Mouse (Mus musculus): Measurements from ENCODE around the gene Rbm44. TPM values are rescaled to one million over a fixed set of nuclear protein-coding genes. Genes with fewer than 3 reads are reported as not detected.

Gene Rbm44
- polyA plus RNA-seq, 1 experiment: 0.07 TPM

- no peak for DNase-seq
- peaks cover 2% of the 10 kb centered on the region; the same call in 1 of the 2 replicates for H3K27me3 ChIP-seq (ENCODE audit: control insufficient read depth, insufficient read depth, low read length)
- H3K4me3 ChIP-seq (replicated peaks; ENCODE audit: insufficient read depth, low read depth, low read length): peak within 1 kb of the TSS; percentile 15
- 1% methylated on average over 37 of the region's 37 CpGs for WGBS
- H3K27ac ChIP-seq (ENCODE audit: insufficient read depth, low read length): no peak within 1 kb of the TSS
- H3K4me1 ChIP-seq (ENCODE audit: control insufficient read depth, insufficient read depth, low read length): no peaks in the 10 kb centered on the region
- no peak for TF ChIP-seq POLR2A (IDR thresholded peaks at IDR 0.05; ENCODE audit: borderline replicate concordance, insufficient read depth, low read length)
- no peak for TF ChIP-seq CTCF (IDR thresholded peaks at IDR 0.05; ENCODE audit: borderline replicate concordance, insufficient read depth, low read depth, low read length)
Observed at GRCm38 (mm10) chr1:91179533-91180173, 34.8 kb downstream of the Rbm44 start, which contains the start of gene Ramp1. Gene Ramp1 (plus strand): TSS chr1:91179822.

- DNase-seq: no peak
- no peak overlapping the region for H3K27ac ChIP-seq (ENCODE audit: insufficient read depth, low read length)
- TF ChIP-seq CTCF (IDR thresholded peaks at IDR 0.05; ENCODE audit: borderline replicate concordance, insufficient read depth, low read depth, low read length) (no peak), POLR2A (IDR thresholded peaks at IDR 0.05; ENCODE audit: borderline replicate concordance, insufficient read depth, low read length) (no peak)
- WGBS: 15% methylated on average over 14 of the region's 14 CpGs
- H3K4me3 ChIP-seq (replicated peaks; ENCODE audit: insufficient read depth, low read depth, low read length): peak overlapping the region; percentile 15
- no peaks in the 10 kb centered on the region for H3K4me1 ChIP-seq (ENCODE audit: control insufficient read depth, insufficient read depth, low read length)
- H3K27me3 ChIP-seq (ENCODE audit: control insufficient read depth, insufficient read depth, low read length): peaks cover 2% of the 10 kb centered on the region; the same call in 1 of the 2 replicates
Observed at GRCm38 (mm10) chr1:91180174-91180565, 35.3 kb downstream of the Rbm44 start.

GRCm38 (mm10) chr1:91180723-91181122, 35.8 kb downstream of the Rbm44 start:
- WGBS: 50% methylated on average over 6 of the region's 6 CpGs
- H3K4me1 ChIP-seq (ENCODE audit: control insufficient read depth, insufficient read depth, low read length): no peaks in the 10 kb centered on the region
- H3K4me3 ChIP-seq (replicated peaks; ENCODE audit: insufficient read depth, low read depth, low read length): peak overlapping the region; percentile 4
- no peak for DNase-seq
- TF ChIP-seq POLR2A (IDR thresholded peaks at IDR 0.05; ENCODE audit: borderline replicate concordance, insufficient read depth, low read length) (no peak), CTCF (IDR thresholded peaks at IDR 0.05; ENCODE audit: borderline replicate concordance, insufficient read depth, low read depth, low read length) (no peak)
- H3K27me3 ChIP-seq (ENCODE audit: control insufficient read depth, insufficient read depth, low read length): peaks cover 2% of the 10 kb centered on the region; the same call in 1 of the 2 replicates
- H3K27ac ChIP-seq (ENCODE audit: insufficient read depth, low read length): no peak overlapping the region

- peaks cover 2% of the 10 kb centered on the region; the same call in 1 of the 2 replicates for H3K27me3 ChIP-seq (ENCODE audit: control insufficient read depth, insufficient read depth, low read length)
- no peak for DNase-seq
- H3K27ac ChIP-seq (ENCODE audit: insufficient read depth, low read length): no peak overlapping the region
- no peaks in the 10 kb centered on the region for H3K4me1 ChIP-seq (ENCODE audit: control insufficient read depth, insufficient read depth, low read length)
- no peak overlapping the region for H3K4me3 ChIP-seq (replicated peaks; ENCODE audit: insufficient read depth, low read depth, low read length)
- TF ChIP-seq CTCF (IDR thresholded peaks at IDR 0.05; ENCODE audit: borderline replicate concordance, insufficient read depth, low read depth, low read length): no peak
- TF ChIP-seq POLR2A (IDR thresholded peaks at IDR 0.05; ENCODE audit: borderline replicate concordance, insufficient read depth, low read length): no peak
- WGBS: 57% methylated on average over 5 of the region's 5 CpGs
Observed at GRCm38 (mm10) chr1:91181261-91181660, 36.4 kb downstream of the Rbm44 start.

- Histone ChIP-seq H3K27me3 (ENCODE audit: control insufficient read depth, insufficient read depth, low read length) (peaks cover 2% of the 10 kb centered on the region; the same call in 1 of the 2 replicates), H3K4me1 (ENCODE audit: control insufficient read depth, insufficient read depth, low read length) (no peaks in the 10 kb centered on the region), H3K27ac (ENCODE audit: insufficient read depth, low read length) (no peak overlapping the region), H3K4me3 (replicated peaks; ENCODE audit: insufficient read depth, low read depth, low read length) (no peak overlapping the region)
- no peak for DNase-seq
- 10% methylated on average over 12 of the region's 12 CpGs for WGBS
- TF ChIP-seq POLR2A (IDR thresholded peaks at IDR 0.05; ENCODE audit: borderline replicate concordance, insufficient read depth, low read length) (no peak), CTCF (IDR thresholded peaks at IDR 0.05; ENCODE audit: borderline replicate concordance, insufficient read depth, low read depth, low read length) (no peak)
Observed at GRCm38 (mm10) chr1:91181784-91182450, 37.0 kb downstream of the Rbm44 start.

GRCm38 (mm10) chr1:91183305-91183704, 38.4 kb downstream of the Rbm44 start:
- Histone ChIP-seq H3K27me3 (ENCODE audit: control insufficient read depth, insufficient read depth, low read length) (peaks cover 2% of the 10 kb centered on the region; the same call in 1 of the 2 replicates), H3K4me3 (replicated peaks; ENCODE audit: insufficient read depth, low read depth, low read length) (no peak overlapping the region), H3K27ac (ENCODE audit: insufficient read depth, low read length) (no peak overlapping the region), H3K4me1 (ENCODE audit: control insufficient read depth, insufficient read depth, low read length) (no peaks in the 10 kb centered on the region)
- WGBS: 74% methylated on average over 10 of the region's 10 CpGs
- TF ChIP-seq POLR2A (IDR thresholded peaks at IDR 0.05; ENCODE audit: borderline replicate concordance, insufficient read depth, low read length) (no peak), CTCF (IDR thresholded peaks at IDR 0.05; ENCODE audit: borderline replicate concordance, insufficient read depth, low read depth, low read length) (no peak)
- no peak for DNase-seq

DNA sequence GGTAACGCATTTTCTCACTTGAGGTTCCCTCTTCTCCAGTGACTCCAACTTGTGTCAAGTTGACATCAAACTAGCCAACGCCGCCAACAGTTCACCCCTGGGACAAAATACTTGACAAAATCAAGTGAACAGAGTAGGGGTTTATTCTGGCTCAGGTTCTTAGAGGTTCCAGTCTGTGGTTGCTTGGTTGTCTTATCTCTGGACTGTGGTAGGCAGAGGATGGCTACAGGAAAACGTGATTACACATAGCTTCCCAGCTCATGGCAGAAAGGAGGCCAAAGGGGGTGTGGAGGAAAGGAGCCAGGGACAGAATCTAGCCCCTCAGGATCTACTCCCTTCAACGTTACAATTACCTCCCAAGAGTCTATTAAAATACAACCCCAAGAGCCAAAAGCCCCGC, 41.8 kb downstream of the Rbm44 start:
- Histone ChIP-seq H3K27me3 (ENCODE audit: control insufficient read depth, insufficient read depth, low read length) (no peaks in the 10 kb centered on the region), H3K27ac (ENCODE audit: insufficient read depth, low read length) (no peak overlapping the region), H3K4me1 (ENCODE audit: control insufficient read depth, insufficient read depth, low read length) (no peaks in the 10 kb centered on the region), H3K4me3 (replicated peaks; ENCODE audit: insufficient read depth, low read depth, low read length) (no peak overlapping the region)
- DNase-seq: no peak
- TF ChIP-seq CTCF (IDR thresholded peaks at IDR 0.05; ENCODE audit: borderline replicate concordance, insufficient read depth, low read depth, low read length): no peak
- no peak for TF ChIP-seq POLR2A (IDR thresholded peaks at IDR 0.05; ENCODE audit: borderline replicate concordance, insufficient read depth, low read length)
- WGBS: 90% methylated on average over 6 of the region's 6 CpGs

DNA sequence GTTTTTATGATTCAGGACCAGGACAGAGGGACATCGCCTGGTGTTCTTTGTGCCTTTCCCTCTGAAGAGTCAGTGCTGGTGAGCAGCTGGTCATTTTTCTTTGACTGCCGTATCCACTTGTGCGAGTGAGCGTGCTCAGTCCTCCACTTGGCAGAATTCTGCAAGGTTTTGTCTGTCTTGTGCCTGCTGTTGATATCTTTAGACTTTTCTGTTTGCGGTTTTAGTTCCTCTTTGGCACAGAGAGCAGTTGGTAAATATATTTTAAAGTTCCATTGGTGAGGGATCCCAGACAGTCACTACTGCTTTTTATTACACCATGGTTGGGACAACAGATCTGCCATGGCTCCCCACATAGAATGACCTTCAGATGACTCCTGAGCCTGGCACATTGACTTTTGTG, 42.4 kb downstream of the Rbm44 start:
- WGBS: 80% methylated on average over 5 of the region's 5 CpGs
- no peaks in the 10 kb centered on the region for H3K27me3 ChIP-seq (ENCODE audit: control insufficient read depth, insufficient read depth, low read length)
- DNase-seq: no peak
- no peaks in the 10 kb centered on the region for H3K4me1 ChIP-seq (ENCODE audit: control insufficient read depth, insufficient read depth, low read length)
- TF ChIP-seq CTCF (IDR thresholded peaks at IDR 0.05; ENCODE audit: borderline replicate concordance, insufficient read depth, low read depth, low read length) (no peak), POLR2A (IDR thresholded peaks at IDR 0.05; ENCODE audit: borderline replicate concordance, insufficient read depth, low read length) (no peak)
- no peak overlapping the region for H3K4me3 ChIP-seq (replicated peaks; ENCODE audit: insufficient read depth, low read depth, low read length)
- H3K27ac ChIP-seq (ENCODE audit: insufficient read depth, low read length): no peak overlapping the region

All from cerebellum, adult 2 months (tissue).